Mouse (Mus musculus) thymus, adult 18-20 months (tissue): ENCODE results near the gene Spsb4.
"Not testable (repeated sequence)": the region's sequence is repeated elsewhere in the genome, so short reads cannot be mapped to it uniquely, and the experiment has no call there.

Source experiments
- DNase-seq, 2 experiments: peaks; one replicate each; pipeline ENCODE4 v3.0.0; 2022; ENCODE audit warnings: mixed read lengths in 2 of 2

The Spsb4 gene

GRCm38 (mm10) chr9:96948546-96948945 is 70.1 kb downstream of the Spsb4 start:
- DNase-seq: peak in 1 of 2 experiments; percentile 53

GRCm38 (mm10) chr9:96947171-96947570 is 71.5 kb downstream of the Spsb4 start:
- no peak for DNase-seq

GRCm38 (mm10) chr9:96944517-96944916 is 74.1 kb downstream of the Spsb4 start:
- DNase-seq: no peak

GRCm38 (mm10) chr9:96942975-96943374 is 75.7 kb downstream of the Spsb4 start:
- DNase-seq: peak; percentile 34 to 56

GRCm38 (mm10) chr9:96938887-96939286 is 79.8 kb downstream of the Spsb4 start:
- DNase-seq: no peak

GRCm38 (mm10) chr9:96936427-96936826 is 82.2 kb downstream of the Spsb4 start:
- DNase-seq: not testable (repeated sequence)

- peak in 1 of 2 experiments; percentile 70 for DNase-seq
These were observed 82.9 kb downstream of the Spsb4 start for GRCm38 (mm10) chr9:96935556-96936300.

- DNase-seq: no peak
These were observed 83.8 kb downstream of the Spsb4 start for GRCm38 (mm10) chr9:96934816-96935215.

GRCm38 (mm10) chr9:96932751-96933150 is 85.9 kb downstream of the Spsb4 start:
- no peak for DNase-seq

- DNase-seq: no peak
These were observed 94.9 kb downstream of the Spsb4 start for GRCm38 (mm10) chr9:96923577-96924316.

GRCm38 (mm10) chr9:96923119-96923518 is 95.5 kb downstream of the Spsb4 start:
- no peak for DNase-seq

GRCm38 (mm10) chr9:96916620-96917538 is 101.8 kb downstream of the Spsb4 start:
- peak; percentile 83 to 89 for DNase-seq

GRCm38 (mm10) chr9:96916076-96916475 is 102.6 kb downstream of the Spsb4 start:
- DNase-seq: no peak

- no peak for DNase-seq
These were observed 103.8 kb downstream of the Spsb4 start for GRCm38 (mm10) chr9:96914851-96915250.

- DNase-seq: no peak
These were observed 104.6 kb downstream of the Spsb4 start for GRCm38 (mm10) chr9:96914005-96914404.

- no peak for DNase-seq
These were observed 109.1 kb downstream of the Spsb4 start for GRCm38 (mm10) chr9:96909503-96909902.

GRCm38 (mm10) chr9:96908737-96909136 is 109.9 kb downstream of the Spsb4 start:
- DNase-seq: no peak

- DNase-seq: no peak
These were observed 114.0 kb downstream of the Spsb4 start for GRCm38 (mm10) chr9:96904360-96905355.

GRCm38 (mm10) chr9:96899717-96900116 is 118.9 kb downstream of the Spsb4 start:
- no peak for DNase-seq

- DNase-seq: no peak
These were observed 119.6 kb downstream of the Spsb4 start for GRCm38 (mm10) chr9:96899004-96899403.

- DNase-seq: no peak
These were observed 122.0 kb downstream of the Spsb4 start for GRCm38 (mm10) chr9:96896690-96897089.

- no peak for DNase-seq
These were observed 125.1 kb downstream of the Spsb4 start for GRCm38 (mm10) chr9:96893582-96893981.
